Mouse (Mus musculus): ENCODE results near the gene Psmc3ip.

DNA sequence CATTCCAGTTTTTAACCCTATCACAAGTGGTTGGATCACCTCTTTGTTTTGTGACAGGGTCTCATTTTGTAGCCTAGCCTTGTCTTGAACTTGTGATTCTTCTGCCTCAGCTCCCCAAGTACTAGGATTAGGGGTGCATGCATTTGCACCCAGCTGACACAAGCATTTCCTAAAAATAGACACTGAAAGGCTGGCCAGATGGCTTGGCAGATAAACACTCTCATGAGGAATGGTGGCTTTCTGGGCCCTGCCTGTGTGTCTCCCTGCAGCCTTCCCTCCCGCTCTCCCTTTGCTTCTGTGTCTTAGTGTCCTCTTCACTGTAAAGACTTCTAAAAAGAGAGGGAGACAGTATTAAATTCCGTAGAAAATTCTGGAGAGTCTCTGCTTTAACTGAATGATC lies 36.0 kb upstream of the Psmc3ip start:
- TF ChIP-seq CTCF (IDR thresholded peaks at IDR 0.05; ENCODE audit: insufficient read depth, low read depth, low read length) (no peak), POLR2A (IDR thresholded peaks at IDR 0.05; ENCODE audit: insufficient read depth, low read depth, low read length) (no peak)

Measured in olfactory bulb, adult 2 months (tissue).